Mouse (Mus musculus): ENCODE results near the gene Edar.
"Not testable (repeated sequence)": the region's sequence is repeated elsewhere in the genome, so short reads cannot be mapped to it uniquely, and the experiment has no call there.

Gene Edar

DNA sequence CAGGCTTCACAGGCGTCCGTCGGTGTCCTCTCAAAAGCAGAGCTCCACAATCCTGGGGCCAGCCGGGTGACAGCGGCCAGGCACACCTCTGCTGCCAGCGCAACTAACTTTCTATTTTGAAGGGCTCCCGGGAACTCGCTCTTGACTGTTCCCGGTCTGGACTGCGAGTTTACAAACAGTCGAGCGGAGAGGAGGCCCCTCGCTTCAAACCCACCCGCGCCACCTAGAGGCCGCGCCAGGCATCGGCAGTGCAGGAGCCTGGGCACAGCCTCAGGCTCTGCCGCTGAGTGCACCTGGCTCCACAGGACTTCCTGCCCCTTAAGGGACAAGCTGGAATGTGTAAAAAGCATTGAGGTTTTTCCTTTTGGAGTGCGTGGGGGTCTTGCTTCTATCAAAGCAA is at the start of gene Edar:
TSS of gene Edar (minus strand) at position 122 of the 400 bp plus-strand sequence.
- DNase-seq (ENCODE audit: low spot score in 2 of 2) = peak; percentile 72 to 77

DNA sequence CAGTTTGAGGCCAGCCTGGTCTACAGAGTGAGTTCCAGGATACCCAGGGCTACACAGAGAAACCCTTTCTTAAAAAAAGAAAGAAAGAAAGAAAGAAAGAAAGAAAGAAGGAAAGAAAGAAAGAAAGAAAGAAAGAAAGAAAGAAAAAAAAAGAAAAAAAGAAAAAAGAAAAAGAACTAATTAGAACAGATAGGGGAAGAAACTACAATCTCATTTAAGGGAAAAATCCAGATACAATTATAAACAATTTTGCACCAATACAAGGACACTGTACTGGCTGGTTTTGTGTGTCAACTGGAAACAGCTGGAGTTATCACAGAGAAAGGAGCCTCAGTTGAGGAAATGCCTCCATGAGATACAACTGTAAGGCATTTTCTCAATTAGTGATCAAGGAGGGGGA is 42.7 kb upstream of the Edar start, which contains the start of gene Gm17542:
TSS of gene Gm17542 (minus strand) at position 101 of the 400 bp plus-strand sequence.
- not testable (repeated sequence) for DNase-seq (ENCODE audit: low spot score in 2 of 2)

DNA sequence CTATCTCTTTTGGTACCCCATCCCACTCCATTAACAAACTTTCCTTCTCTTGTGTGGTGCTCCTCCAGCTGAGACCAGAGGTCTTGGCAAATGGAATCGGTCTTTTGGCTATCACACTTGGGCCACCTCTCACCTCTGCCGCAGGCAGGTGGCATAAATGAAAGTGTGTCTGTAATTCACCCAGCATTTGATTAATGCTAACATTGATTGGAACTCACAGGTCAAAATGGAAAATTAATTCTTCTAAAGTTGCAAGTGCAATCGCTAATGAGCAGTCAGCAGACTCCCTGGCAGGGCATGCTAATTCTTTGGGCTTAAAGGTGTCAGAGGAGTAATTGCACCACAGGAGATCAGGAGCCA is 39.3 kb upstream of the Edar start:
- no peak for DNase-seq (ENCODE audit: low spot score in 2 of 2)

DNA sequence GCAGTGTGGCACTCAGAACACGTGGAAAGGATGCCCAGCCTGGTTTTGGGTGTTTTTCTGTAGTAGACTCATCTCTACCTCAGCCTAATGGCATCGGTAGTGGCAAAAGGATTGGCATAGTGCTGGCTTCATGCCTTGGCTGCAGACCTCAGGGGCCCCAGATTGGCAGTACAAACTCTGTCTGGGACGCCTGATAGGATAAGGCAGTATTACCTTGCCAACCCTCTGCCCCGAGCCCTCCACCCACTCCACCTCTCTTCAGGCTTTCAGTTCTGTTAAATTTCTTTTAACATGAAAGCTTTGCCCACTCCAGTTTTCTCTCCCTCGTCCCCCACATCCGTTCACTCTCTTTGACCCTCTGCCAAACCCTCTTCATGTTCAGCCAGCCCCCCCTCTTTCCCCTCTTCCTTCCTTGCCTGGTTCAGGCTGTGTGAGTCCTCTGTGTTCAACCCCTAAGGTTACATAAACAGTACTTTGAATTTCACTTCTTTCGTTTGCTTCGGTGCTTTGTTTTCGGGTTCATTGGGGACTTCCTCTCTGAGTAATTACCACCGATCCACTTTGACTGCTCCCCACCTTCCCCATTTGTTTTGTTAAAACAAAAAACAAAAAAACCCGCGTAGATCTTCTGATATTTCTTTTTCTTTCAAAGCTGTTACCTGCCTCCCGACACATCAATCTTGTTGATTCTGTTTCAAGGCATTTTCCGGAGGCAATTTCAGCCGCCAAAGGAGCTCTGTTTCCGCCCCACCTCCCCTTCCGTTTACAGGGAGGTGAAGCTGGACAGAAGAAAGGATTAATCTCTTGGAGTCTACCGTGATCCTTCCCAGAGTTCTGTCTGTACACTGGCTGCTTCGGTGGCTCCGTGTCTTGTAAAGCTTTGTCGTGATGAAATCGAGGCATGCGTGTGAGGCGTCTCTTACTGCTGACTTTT is 38.7 kb upstream of the Edar start:
- no peak for DNase-seq (ENCODE audit: low spot score in 2 of 2)

DNA sequence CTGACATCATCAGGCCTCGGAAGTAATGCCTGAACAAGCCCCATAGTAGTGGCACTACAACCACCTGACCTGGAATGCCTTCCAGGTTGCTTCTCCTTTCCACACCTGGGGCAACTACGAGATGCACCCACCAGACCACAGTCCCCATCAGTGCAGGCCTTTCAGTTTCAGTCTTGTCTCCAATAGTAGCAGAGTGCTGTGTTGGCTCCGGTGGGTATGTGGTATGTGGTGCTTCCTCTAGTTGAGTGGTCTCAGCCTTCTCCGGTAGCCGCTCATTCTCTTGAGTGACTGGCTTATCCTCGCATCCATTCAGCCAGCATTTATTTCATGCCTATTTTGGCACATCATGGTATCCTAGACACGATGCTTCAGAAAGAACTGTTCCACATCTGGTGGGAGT is 37.8 kb upstream of the Edar start:
- no peak for DNase-seq (ENCODE audit: low spot score in 2 of 2)

DNA sequence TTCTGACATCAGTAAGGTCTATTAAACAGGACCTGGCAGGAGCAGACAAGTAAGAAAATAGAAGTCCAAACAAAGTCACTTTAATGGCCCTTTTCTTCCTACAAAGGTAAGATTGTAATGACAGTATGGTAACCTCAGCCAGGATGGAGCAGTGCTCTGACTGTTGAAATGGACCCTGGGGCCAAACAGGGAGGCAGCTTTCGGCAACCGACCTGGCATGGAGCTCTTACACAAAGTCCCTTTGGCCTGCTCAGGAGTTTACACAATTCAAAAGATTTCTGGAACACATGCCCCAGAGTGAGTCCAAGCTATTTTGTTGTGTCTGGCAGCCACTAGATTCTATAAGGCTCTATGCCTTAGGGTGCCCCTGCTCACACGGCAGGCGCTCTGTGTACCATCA is 33.6 kb upstream of the Edar start:
- DNase-seq (ENCODE audit: low spot score in 2 of 2) = peak in 1 of 2 experiments; percentile 9

DNA sequence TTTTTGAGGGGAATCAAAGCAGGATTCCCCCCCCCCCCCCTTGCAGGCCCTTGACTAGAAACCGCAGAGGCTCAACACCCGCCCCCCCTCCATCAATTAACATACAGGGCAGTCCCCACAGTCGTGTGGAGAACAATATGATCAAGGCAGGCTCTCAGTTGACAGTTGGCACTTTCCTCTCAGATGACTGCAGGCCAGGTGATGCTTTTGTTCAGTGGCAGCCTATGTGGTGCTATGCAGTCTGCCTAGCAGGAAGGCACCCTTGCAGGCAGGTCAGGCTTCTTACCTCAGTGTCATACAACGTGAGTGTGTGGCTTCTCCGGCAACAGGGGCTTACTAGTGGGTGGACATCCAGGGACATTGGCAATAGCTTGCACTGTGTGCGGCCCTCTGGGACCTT is 25.1 kb upstream of the Edar start:
- no peak for DNase-seq (ENCODE audit: low spot score in 2 of 2)

DNA sequence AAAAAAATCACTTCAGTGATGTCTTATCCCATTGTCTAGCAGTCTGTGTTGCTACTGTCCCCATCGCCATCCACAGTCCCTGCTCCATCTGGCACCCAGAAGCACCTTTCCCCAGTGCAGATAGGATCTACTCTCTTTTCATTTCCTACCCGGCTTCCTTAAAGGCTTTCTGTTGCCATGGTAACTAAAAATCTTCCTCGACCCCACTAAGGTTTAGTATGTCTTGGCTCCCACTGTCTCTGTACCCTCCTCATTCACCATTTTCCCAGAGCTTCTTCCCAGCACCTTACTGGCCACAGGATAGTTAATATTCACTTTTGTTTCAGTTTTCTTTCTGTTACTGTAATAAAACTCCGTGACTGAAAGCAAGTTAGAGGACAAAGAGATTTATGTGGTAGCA is 24.7 kb upstream of the Edar start:
- no peak for DNase-seq (ENCODE audit: low spot score in 2 of 2)

DNA sequence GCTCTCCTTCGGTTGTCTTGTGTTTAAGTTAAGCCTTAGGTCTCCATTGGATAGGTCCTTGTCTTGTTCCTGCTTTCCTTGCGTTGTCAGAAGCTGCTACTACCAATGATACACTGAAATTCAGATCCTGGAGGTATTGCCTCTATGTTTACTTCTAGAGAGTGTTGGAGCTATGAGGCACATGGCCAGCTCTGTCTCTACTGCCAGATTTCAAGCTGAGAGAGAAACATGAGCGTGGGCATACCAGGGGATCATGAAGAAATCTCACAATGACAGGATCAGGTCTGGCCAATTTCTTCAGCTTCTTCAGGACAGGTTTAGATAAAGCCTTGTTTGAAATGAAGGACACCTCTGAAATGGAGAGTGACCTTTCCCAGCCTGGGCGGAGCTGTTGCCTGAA is 23.5 kb upstream of the Edar start:
- DNase-seq (ENCODE audit: low spot score in 2 of 2) = no peak

DNA sequence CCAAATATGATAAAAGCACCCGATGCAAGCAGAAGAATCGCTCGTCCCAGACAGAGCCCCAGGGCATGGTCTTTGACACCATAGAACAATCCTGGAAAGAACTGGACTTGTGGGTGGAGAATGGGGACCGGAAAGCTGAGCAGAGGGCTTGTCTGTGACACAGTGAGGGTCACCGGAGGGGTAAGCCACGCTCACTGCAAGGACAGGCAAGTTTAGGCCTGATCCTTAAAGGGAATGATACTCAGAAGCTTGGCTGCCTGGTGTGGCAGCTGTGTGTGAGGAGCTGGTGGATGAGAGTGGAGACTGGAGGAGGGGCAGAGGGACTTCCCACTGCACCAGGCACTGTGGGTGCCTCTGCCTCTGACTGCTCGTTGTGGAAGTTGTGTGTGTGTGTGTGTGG is 15.6 kb upstream of the Edar start:
- no peak for DNase-seq (ENCODE audit: low spot score in 2 of 2)

DNA sequence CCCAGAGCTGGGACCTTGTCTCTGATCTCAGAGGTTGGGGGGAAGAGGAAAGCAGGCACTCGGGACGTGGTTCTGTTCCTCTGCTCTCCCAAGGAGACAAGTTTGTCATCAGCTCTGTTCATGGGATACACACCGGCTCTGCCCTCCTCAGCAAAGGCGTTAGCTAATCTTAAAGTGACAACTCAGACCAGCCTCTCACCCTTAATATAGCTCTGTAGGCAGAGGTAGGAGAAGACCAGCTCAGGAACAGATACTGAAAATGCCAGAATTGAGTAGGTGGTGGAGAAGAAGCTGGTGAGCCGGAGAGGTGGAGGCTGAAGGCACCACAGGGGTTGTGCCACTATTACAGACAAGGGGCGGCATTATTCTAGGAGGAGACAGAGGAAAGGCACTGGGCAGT is 3.8 kb upstream of the Edar start:
- DNase-seq (ENCODE audit: low spot score in 2 of 2) = no peak

DNA sequence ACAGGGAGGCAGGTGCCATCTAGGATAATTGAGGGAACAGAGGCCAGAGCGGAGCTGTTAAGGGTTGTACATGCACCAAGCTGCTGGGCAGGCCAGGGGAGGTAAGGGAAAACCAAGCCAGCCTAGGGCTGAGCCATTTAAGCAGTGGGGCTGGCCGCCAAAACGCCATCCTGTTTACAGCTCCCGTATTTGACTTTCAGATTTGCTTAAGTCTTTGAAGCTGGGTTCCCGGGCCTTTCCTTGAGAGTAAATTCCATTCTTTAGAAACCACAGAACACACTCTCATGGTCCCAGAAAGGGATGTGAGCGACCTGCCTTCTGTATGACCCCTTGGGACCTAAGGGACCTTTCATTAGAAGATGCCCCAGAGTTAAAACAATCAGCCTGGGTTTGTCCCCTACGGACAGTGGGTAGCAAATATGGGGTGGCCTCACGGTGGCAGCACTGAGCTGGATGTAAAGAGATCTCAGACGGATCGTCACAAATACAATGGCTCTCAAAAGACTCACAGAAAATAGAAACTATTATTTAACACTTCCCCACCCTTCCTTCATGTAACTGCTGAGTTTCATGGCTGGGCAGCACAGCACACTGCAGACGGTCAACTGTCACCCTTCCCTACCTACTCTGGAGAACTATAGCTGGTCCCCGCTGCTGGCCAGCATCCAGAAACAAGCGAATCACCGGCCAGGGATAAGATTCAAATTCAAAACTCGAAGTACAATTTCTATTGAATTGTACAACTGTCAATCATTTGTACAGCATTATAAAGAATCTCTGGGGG is 2.0 kb downstream of the Edar start:
- peak; percentile 69 to 72 for DNase-seq (ENCODE audit: low spot score in 2 of 2)

DNA sequence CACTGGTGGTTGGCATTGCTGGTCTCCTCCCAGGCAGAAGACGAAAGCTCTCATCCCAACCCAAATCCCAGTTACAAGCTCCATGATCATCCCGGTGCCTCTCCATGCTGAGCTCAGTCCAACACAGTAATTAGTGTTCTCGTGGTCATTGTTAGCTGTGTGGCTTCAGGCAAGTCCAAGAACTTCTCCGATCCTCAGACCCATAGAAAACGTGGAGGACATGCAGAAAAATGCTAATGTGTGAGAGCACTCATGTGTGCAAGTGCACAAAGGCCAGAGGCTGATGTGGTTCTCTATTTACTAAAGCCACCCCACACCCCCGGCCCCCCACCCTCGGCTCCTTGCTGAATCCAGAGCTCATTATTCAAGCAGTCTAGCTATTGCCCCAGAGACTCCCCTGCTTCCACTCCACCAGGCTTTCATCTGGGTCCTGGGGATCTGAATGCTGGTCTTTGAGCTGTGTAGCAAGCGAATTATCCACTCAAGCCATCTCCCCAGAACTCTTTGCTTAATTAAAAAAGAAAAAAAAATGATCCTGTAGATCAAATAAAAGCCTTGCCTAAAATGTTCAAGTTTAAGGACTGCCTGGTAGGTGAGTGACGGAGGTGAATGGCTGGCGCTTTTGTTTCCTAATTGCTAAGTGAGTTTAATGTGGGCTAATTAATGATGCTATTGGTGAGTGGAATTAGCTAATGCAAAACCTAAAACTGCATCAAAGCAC is 2.7 kb downstream of the Edar start:
- no peak for DNase-seq (ENCODE audit: low spot score in 2 of 2)

DNA sequence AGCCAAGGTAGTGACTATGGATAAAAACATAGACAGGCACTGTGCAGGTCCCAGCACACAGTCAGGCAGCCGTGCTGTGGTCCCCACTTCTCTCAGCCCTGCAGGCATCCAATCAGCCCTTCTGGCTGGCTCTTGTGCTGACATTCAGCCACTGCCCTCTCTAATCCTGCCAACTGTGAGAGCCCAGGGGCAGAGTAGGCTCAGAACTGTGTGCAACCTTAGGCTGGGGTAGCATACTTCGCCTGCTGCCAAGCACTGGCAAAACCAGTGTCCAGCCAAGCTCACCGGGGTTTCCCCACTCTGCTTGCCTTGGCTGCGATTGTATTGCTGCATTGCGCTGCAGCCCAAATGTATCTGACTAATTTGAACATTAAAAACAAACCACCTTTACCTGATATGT is 11.6 kb downstream of the Edar start:
- peak in 1 of 2 experiments; percentile 42 for DNase-seq (ENCODE audit: low spot score in 2 of 2)

DNA sequence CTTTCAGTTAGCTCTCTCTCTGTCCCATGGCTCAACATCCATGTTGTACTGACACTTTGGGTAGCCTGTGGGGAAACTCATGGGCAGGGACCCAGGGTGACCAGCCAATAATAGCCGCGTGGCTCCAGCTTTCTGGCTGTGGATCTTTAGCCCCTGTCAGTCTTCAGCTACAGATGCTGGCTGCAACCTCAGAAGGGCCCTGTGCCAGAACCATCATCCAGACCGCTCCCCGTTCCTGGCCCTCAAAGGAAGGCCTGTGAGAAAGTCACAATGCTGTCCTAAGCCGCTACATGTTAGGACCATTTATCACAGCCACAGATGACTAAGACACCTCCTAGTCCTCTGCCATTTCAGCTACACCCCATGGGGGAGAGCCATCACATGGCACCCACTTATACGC is 12.0 kb downstream of the Edar start:
- DNase-seq (ENCODE audit: low spot score in 2 of 2) = peak in 1 of 2 experiments; percentile 48

DNA sequence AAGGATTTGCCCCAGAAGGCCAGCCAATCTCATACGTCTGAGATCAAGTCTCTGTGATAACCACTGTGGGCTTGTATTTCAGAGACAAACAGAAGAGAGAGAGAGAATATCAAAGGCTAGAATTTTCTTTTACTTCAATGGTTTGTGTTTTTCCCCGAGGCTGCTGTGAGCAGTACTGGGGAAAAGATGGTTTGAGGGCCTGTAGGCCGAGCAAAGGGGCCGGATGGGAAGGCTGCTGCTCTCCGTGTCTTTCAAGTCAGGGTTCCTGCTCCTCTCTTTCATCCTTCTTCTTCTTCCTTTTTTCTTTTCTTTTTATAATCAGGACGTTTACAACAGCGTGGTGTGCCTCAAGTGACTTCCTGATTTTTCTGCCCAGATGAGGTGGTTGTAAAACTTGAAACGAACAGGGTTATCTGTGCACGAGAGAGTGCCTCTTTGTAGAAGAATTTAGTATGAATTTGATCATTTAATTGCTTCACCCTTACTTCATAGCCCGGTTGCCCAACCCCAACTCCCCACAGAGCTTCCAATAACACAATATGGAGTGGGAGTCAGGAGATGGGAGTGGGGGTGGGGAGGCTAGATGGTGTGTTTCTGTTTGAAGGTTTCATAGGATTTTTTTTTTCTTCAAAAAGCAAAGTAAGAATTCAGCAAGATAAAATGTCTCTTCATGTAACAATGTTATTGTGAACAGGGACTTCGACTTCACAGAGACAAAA is 16.0 kb downstream of the Edar start:
- no peak for DNase-seq (ENCODE audit: low spot score in 2 of 2)

DNA sequence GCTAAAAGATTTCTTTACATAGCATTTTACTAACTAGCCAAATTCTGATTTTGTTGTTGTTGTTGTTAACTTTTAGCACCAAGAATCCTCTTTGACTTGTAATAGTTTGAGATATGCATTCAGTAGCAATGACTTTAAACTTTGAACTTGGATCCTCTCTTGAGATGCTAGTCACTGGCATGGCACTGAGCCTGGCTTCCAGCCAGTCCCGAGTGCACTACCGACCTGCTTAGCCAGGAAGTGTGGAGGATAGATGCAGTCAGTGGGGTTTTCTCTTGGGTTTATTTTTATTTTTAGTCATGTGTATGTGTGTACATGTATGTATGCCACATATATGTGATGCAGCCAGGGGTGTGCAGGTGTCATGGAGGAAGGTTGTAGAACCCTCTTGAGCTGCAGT is 17.7 kb downstream of the Edar start:
- DNase-seq (ENCODE audit: low spot score in 2 of 2) = no peak

DNA sequence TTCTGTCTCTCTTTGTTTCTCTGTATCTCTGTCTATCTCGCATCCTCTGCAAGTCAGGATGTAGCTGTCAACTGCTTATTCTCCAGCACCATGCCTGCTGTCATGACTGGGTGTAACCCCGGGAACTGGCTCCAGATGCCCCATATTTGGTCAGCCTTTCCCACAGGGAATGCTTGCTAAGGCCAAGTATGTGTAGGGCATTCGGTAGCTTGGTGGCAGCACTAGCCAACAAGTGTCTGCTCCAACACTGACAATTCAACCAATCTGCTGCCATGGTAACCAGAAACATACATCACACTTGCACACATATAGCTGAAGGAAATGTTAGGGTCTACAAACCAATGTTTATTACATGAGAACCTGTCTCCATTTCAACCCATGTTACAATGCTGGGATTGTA is 21.8 kb downstream of the Edar start:
- no peak for DNase-seq (ENCODE audit: low spot score in 2 of 2)

DNA sequence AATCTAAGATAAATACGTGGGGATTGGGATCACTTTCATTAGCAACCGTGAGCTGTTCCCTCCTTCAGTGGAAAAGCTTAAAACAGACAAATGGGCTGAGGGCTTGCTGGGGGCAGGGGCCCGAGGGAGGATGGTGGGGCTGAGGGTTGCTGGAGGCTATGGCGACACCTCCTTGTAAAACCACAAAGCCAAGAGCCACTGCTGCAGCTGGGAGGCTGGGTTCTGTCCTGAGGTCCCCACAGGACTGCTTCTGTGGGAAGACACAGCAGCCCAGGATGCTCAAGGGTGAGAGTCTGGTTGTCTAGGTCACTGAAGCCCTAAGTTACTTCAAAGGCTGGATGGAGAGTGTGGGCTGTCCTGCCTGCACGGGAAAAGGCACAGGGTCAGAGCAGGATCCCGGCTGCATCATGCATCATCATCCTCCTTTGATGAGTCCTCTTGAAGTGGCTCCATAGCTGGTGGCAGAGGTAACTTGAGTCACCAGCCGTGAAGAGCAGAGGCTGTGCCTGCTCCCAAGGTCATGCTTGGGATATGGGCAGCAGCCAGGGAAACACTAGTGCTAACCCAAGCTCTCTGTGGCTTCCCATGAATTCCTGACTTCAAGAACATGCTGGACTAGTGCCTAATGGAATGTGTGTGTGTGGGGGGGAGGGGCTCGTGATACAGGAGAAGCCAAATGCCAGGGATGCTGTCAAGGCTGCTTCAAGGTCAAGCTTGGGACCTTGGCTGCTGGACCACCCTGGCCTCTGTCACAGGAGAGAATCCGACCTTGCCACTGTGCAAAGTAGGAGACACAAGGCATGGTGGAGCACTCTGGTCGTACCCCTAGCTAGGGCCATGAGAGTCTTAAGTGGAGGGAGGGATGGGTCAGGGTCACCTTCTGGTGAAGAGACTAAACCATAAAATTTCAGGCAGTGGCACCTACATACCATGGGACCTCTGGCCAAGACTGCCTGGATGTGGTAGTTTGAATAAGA is 22.7 kb downstream of the Edar start:
- DNase-seq (ENCODE audit: low spot score in 2 of 2) = no peak

DNA sequence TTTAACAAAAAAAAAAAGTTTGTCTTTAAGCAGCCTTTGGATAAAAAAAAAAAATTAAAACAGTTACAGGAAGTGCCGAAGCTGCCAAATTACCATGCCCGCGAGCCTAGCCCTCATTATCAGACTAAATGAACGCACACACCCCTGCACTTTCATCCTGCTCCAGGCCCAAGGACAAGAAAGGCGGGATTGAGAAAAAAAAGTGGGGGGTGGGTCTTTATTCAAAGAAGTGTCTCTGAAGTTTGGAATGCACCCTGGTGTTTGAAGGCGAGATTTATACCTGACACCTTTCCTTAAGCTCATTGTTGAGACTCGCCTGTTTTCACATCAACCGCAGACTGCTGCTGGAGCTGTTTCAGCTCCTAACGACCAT is 23.4 kb downstream of the Edar start:
- DNase-seq (ENCODE audit: low spot score in 2 of 2) = no peak

Data from urinary bladder, postnatal 36 days (tissue).